Mouse (Mus musculus) megakaryocyte, embryonic 14.5 days (primary cell): Measurements from ENCODE around the gene Kcns1.

Experiments used
- FLI1 ChIP-seq: IDR thresholded peaks from 2 replicates; pipeline ENCODE4 v1.6.1; 2012; ENCODE audit warnings: low read length, inconsistent platforms, mixed read lengths
- GATA1 ChIP-seq: IDR thresholded peaks from 3 replicates; pipeline ENCODE4 v1.6.1; 2012; ENCODE audit warnings: mixed read lengths, low read length, inconsistent platforms, borderline replicate concordance

GRCm38 (mm10) chr2:164174649-164175395, 3.9 kb upstream of the Kcns1 start:
- TF ChIP-seq GATA1 (no peak), FLI1 (no peak)
